9 mouse cellular contexts compared by ENCODE assay signal in the genomic region with DNA sequence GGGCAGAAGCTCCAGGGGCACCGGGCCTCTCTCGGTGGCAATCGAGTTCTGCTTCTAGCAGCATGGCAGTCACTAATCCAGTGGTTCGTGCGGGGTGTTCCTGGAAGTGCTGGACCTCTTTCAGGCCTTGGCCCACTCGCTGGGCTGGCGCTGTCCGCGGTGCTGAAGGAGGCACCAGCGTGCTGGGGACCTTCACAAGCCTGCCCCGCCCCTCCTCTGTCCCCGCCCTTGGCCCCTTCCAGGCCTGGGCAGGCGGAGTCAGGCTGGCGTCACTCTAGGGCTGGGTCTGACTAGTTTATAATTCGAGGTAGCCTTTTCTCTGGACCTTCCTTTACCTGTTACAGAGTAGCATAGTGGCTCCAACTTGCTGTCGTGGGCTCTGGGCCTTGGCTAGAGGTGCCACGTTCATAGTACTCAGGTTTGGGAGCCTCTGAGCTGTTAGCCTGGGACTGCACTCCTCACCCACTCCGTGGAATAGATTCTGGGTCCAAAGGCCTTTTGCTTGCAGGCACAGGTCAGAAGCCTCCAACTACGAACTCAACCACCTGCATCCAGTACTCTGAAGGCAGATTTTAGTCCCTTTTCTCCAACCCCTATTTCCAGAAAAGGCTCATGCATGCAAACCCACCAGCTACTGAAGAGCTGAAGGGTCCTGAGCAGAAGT. TPM values are rescaled to one million over a fixed set of nuclear protein-coding genes. Genes with fewer than 3 reads are reported as not detected.
DNase-seq lines count a peak whose midpoint lies in the region; ATAC-seq and TF ChIP-seq lines count a peak whose summit lies in the region.
"Had no signal": no experiment of that assay in that cellular context is flagged by ENCODE, and none has a peak within 500 bp of the region (broad histone marks: within the 10 kb centered on the region; RNA-seq: fewer than 3 reads in every experiment).

Gene Lhx3 (minus strand): TSS at position 164 of the 664 bp plus-strand sequence.

- ATAC-seq in cerebellum, adult (ENCODE audit: insufficient number of reproducible peaks, low FRiP score, low TSS enrichment): no peak

- no peaks in the 10 kb centered on the region for H3K79me2 ChIP-seq in myocyte (ENCODE audit: control insufficient read depth, insufficient read depth)

- no peak within 1 kb of the TSS for H3K4me3 ChIP-seq in myocyte
- H3K4me3 ChIP-seq: limb, embryonic 15.5 days had no signal

- peaks cover 29% of the 10 kb centered on the region for H3K27me3 ChIP-seq in myocyte (ENCODE audit: control insufficient read depth, insufficient read depth, insufficient read length)

- DNase-seq in cerebellum, postnatal 14 days: peak; percentile 52 to 58
- DNase-seq in embryo, embryonic 10.5 days (ENCODE audit: low spot score): peak; percentile 94
- peak; percentile 24 to 61 for DNase-seq in heart, adult 9 months (ENCODE audit: low spot score in 2 of 2)
- DNase-seq in kidney, adult 18-20 months: peak; percentile 88
- DNase-seq in liver: peak; percentile 90
- DNase-seq in thymus, adult 18-20 months: peak; percentile 31

- TF ChIP-seq POLR2A in myocyte (IDR thresholded peaks at IDR 0.05; ENCODE audit: insufficient read length, low read depth): no peak

- H3K4me2 ChIP-seq in myocyte (ENCODE audit: low read depth): no peak within 1 kb of the TSS

- H3ac ChIP-seq in myocyte (ENCODE audit: control insufficient read depth, insufficient read length): no peak within 1 kb of the TSS

- peaks cover 3% of the 10 kb centered on the region for H3K36me3 ChIP-seq in myocyte (ENCODE audit: control insufficient read depth, insufficient read depth)

TF ChIP-seq in myocyte, 11 proteins besides CTCF, POLR2A, EP300 and RAD21:
- peak in 1 of 3 experiments; percentile 27 for TF ChIP-seq MYOG (IDR thresholded peaks at IDR 0.05; ENCODE audit: control insufficient read depth in 1 of 3, insufficient read depth in 1 of 3, insufficient read length in 2 of 3, low read depth in 2 of 3)
- TF ChIP-seq CEBPB (IDR thresholded peaks at IDR 0.05; ENCODE audit: insufficient read depth, poor library complexity, severe bottlenecking): no peak
- no peak for TF ChIP-seq TCF12 (IDR thresholded peaks at IDR 0.05; ENCODE audit: insufficient read depth, poor library complexity, severe bottlenecking)
- TF ChIP-seq MYOD1 (IDR thresholded peaks at IDR 0.05; ENCODE audit: control insufficient read depth in 1 of 3, insufficient read length in 2 of 3, low read depth in 2 of 3): peak in 1 of 3 experiments; percentile 7
- no peak for TF ChIP-seq SRF (IDR thresholded peaks at IDR 0.05; ENCODE audit: control insufficient read depth, insufficient read length, low read depth)
- TF ChIP-seq TCF3 (IDR thresholded peaks at IDR 0.05; ENCODE audit: insufficient read length, low read depth): no peak
- TF ChIP-seq REST (IDR thresholded peaks at IDR 0.05; ENCODE audit: insufficient read depth, insufficient read length): peak; percentile 98
- TF ChIP-seq MAX (IDR thresholded peaks at IDR 0.05; ENCODE audit: low read depth): no peak
- no peak for TF ChIP-seq E2F4 (IDR thresholded peaks at IDR 0.05; ENCODE audit: insufficient read depth)
- no peak for TF ChIP-seq POLR2AphosphoS2 (IDR thresholded peaks at IDR 0.05; ENCODE audit: insufficient read length, low read depth)
- TF ChIP-seq USF1 (IDR thresholded peaks at IDR 0.05; ENCODE audit: low read depth): no peak

RNA-seq across cellular contexts. Expression of gene Lhx3, which starts in this region (rescaled TPM):
- polyA plus RNA-seq in myocyte (2012; fragmentation: generic; extraction: Trizol): not detected
- polyA plus RNA-seq: limb, embryonic 15.5 days had no signal

Comparison
In these comparisons a context has a peak if more than half of its experiments do, and no peak if none do; other contexts are left out.
1. DNase-seq: peak in every context shown above with its lines; median percentile 94 in embryo, embryonic 10.5 days; 90 in liver; 88 in kidney, adult 18-20 months; 55 in cerebellum, postnatal 14 days; 42 in heart, adult 9 months; 31 in thymus, adult 18-20 months.